Mouse (Mus musculus): ENCODE measurements around the gene Nr1h2.

DNA sequence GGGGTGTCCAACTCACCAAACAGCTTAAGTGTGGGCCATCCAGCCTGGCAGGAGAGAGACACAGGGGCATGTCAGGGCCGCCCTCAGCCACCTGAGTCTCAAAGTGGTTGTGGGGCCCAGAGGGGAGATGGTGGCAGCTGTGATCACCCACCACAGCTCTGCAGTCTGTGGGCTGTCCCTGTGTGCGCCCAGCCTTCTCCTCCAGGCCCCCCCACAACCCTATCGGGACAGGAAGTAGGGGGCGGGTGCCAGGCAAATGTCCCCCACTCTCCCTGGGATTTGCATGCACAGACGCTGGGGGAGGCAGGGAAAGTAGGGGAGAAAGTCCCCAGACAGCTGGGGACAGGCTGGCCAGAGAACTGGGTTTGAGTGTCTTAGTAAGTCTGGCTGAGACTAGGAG lies 22.5 kb downstream of the Nr1h2 start:
- TF ChIP-seq CTCF (IDR thresholded peaks at IDR 0.05; ENCODE audit: borderline replicate concordance, extremely low read depth, insufficient read depth, insufficient read length) (no peak), POLR2A (IDR thresholded peaks at IDR 0.05; ENCODE audit: borderline replicate concordance, extremely low read depth, insufficient read depth, insufficient read length, poor library complexity, severe bottlenecking) (no peak)
